Mouse (Mus musculus) R1 (cell line): Measurements from ENCODE around the gene Sox4.
A peak's percentile ranks its signal among the peaks of the same experiment; 100 is the strongest.

Source experiments
- DNase-seq: peaks from one replicate; pipeline ENCODE4 v3.0.0-alpha.2; 2018; ENCODE audit warnings: low read depth, low spot score

Gene Sox4

GRCm38 (mm10) chr13:28953581-28953991 is at the start of gene Sox4:
TSS of gene Sox4 (minus strand) at chr13:28953713.
- DNase-seq, result peak; percentile 96

GRCm38 (mm10) chr13:28991899-28992664 is 38.6 kb upstream of the Sox4 start:
- DNase-seq, result no peak

GRCm38 (mm10) chr13:28988751-28989703 is 35.5 kb upstream of the Sox4 start:
- DNase-seq, result peak; percentile 91

- DNase-seq, result peak; percentile 81
Measured at GRCm38 (mm10) chr13:28980681-28981080, 27.2 kb upstream of the Sox4 start.

GRCm38 (mm10) chr13:28975011-28975410 is 21.5 kb upstream of the Sox4 start:
- DNase-seq, result no peak

- no peak for DNase-seq
Measured at GRCm38 (mm10) chr13:28974597-28974996, 21.1 kb upstream of the Sox4 start.

GRCm38 (mm10) chr13:28960916-28961315 is 7.4 kb upstream of the Sox4 start:
- no peak for DNase-seq

GRCm38 (mm10) chr13:28959458-28959978 is 6.0 kb upstream of the Sox4 start:
- DNase-seq, result peak; percentile 76

GRCm38 (mm10) chr13:28959068-28959440 is 5.5 kb upstream of the Sox4 start:
- DNase-seq, result no peak

GRCm38 (mm10) chr13:28958211-28959067 is 4.9 kb upstream of the Sox4 start:
- peak; percentile 75 for DNase-seq

- DNase-seq, result peak; percentile 93
Measured at GRCm38 (mm10) chr13:28957765-28958164, 4.3 kb upstream of the Sox4 start.

- DNase-seq, result peak; percentile 87
Measured at GRCm38 (mm10) chr13:28952576-28953571, 639 bp downstream of the Sox4 start.

GRCm38 (mm10) chr13:28951691-28952575 is 1.6 kb downstream of the Sox4 start:
- peak; percentile 36 for DNase-seq

GRCm38 (mm10) chr13:28950623-28951491 is 2.7 kb downstream of the Sox4 start:
- peak; percentile 48 for DNase-seq

- DNase-seq, result no peak
Measured at GRCm38 (mm10) chr13:28950266-28950622, 3.3 kb downstream of the Sox4 start.

GRCm38 (mm10) chr13:28949279-28949915 is 4.1 kb downstream of the Sox4 start:
- no peak for DNase-seq

- DNase-seq, result peak; percentile 81
Measured at GRCm38 (mm10) chr13:28948541-28948940, 5.0 kb downstream of the Sox4 start.
